Mouse (Mus musculus) heart, adult 2 months (tissue): ENCODE measurements around the gene Myt1. TPM values are rescaled to one million over a fixed set of nuclear protein-coding genes. Genes with fewer than 3 reads are reported as not detected.

Experiments
- DNase-seq, 2 experiments: peaks; one replicate each; pipeline ENCODE4 v3.0.0; 2021
- H3K27ac ChIP-seq: fragments of 200-600 bp; 2 replicates; pipeline ENCODE4 v1.8.1; 2022
- H3K27me3 ChIP-seq: fragments of 200-500 bp; 2 replicates; pipeline ENCODE4 v1.6.1; 2012; ENCODE audit warnings: mild to moderate bottlenecking, low read length, inconsistent platforms, mixed read lengths; ENCODE audit not compliant: control insufficient read depth, insufficient read depth
- H3K36me3 ChIP-seq: fragments of 200-500 bp; 2 replicates; pipeline ENCODE4 v1.6.1; 2012; ENCODE audit warnings: low read length, inconsistent platforms; ENCODE audit not compliant: control insufficient read depth, insufficient read depth
- H3K4me1 ChIP-seq: fragments of 200-500 bp; 2 replicates; pipeline ENCODE4 v1.6.1; 2011; ENCODE audit warnings: low read length; ENCODE audit not compliant: control insufficient read depth, insufficient read depth
- H3K4me3 ChIP-seq: fragments of 200-600 bp; 2 replicates; pipeline ENCODE4 v1.8.1; 2022
- H3K79me2 ChIP-seq: fragments of 200-500 bp; replicated peaks from 2 replicates; pipeline ENCODE4 v1.6.1; 2012; ENCODE audit warnings: mild to moderate bottlenecking, inconsistent platforms, low read length, moderate library complexity, mixed read lengths; ENCODE audit not compliant: control insufficient read depth, insufficient read depth
- H3K9ac ChIP-seq: fragments of 200-500 bp; 2 replicates; pipeline ENCODE4 v1.6.1; 2012; ENCODE audit warnings: low read depth, mild to moderate bottlenecking, control low read depth, inconsistent platforms, low read length, mixed read lengths
- CTCF ChIP-seq: fragments of 200-600 bp; IDR thresholded peaks from 2 replicates; pipeline ENCODE4 v1.8.1; 2022; ENCODE audit warnings: antibody characterized with exemption, mild to moderate bottlenecking, moderate library complexity
- EP300 ChIP-seq: fragments of 200-500 bp; IDR thresholded peaks from 2 replicates; pipeline ENCODE4 v1.6.1; 2011; ENCODE audit warnings: low read depth, low read length, control low read depth; ENCODE audit not compliant: insufficient read depth
- POLR2A ChIP-seq: fragments of 200-500 bp; IDR thresholded peaks from 2 replicates; pipeline ENCODE4 v1.6.1; 2011; ENCODE audit warnings: mild to moderate bottlenecking, low read depth, low read length, control low read depth; ENCODE audit not compliant: insufficient read depth
- WGBS: fragments of 180-500 bp; shearing (Covaris S2); methylation state at CpG from one replicate; pipeline ENCODE4 v1.1.7; 2018; 5-methylcytosine and 5-hydroxymethylcytosine counted together
- intact Hi-C: fragments of 180-260 bp; cut with DNase I; formaldehyde crosslinking; loops from one replicate; pipeline ENCODE4 v1.15.1; 2025
- long read RNA-seq: library from polyadenylated mRNA; stranded (forward); transcript quantifications from one replicate; pipeline ENCODE4 v2.0.0, GENCODE M21; 2021
- polyA plus RNA-seq: library from polyadenylated mRNA; depleted of rRNA; stranded (reverse); fragments of >200 nt; gene quantifications from 2 replicates; pipeline ENCODE4 v1.2.3, GENCODE M21; 2012; rRNA removed
- total RNA-seq, 2 experiments: library from RNA; stranded (reverse); gene quantifications; 2 replicates each; pipeline ENCODE4 v1.2.3; 2021

Gene Myt1
- total RNA-seq (not detected), polyA plus RNA-seq (0.02 TPM in 1 of 2 replicates, not detected in the other)
- long read RNA-seq: 0 reads

DNA sequence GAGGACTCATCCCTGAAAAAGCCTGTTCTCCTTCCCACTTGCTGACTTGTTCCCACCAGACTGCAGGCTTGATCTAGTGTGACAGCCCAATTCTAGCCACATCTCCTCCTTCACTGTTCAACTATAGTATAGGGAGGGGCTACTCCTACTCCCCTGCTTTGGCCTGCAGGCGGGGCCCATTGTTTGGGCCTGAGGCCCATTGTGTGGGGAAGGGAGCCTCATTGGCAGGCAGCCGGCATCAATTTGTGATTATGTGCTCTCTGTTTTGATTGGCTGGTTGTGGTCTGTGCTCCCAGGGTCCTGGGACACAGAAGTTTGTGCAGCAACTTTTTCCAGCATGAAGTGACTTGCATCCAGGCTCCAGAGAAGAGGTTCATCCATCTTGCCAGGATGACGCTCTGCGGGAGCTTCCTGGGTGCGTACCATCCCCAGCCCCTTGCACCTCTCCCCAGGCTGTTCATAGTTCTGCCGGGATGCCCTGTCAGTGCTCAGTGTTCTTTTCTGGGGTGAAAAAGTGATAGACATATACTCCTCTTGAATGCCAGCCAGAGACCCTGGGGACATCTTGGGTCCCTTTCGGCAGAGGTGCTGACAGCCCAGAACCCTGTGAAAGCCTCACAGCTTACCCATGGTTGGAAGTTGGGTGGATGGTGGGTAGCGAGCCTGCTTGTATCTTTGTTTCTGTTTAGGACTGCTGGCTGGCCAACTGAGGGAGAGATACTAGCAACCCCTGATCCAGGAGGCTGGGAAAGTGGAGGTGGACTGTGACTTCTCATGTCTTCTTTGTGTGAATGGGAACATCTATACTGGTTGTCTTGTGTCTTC is at the start of gene Myt1:
Gene Myt1 (plus strand): TSS at position 327 of the 825 bp plus-strand sequence.
- H3K9ac ChIP-seq: no peak within 1 kb of the TSS
- H3K4me1 ChIP-seq: no peaks in the 10 kb centered on the region
- H3K27me3 ChIP-seq: no peaks in the 10 kb centered on the region
- H3K27ac ChIP-seq: no peak within 1 kb of the TSS
- no peak for DNase-seq
- H3K36me3 ChIP-seq: no peaks in the 10 kb centered on the region
- WGBS: 53% methylated on average over 8 of the region's 8 CpGs
- no peak for TF ChIP-seq POLR2A
- TF ChIP-seq EP300: no peak
- no peak for TF ChIP-seq CTCF
- no peaks in the 10 kb centered on the region for H3K79me2 ChIP-seq
- no peak within 1 kb of the TSS for H3K4me3 ChIP-seq
- intact Hi-C loops: no loop called here

DNA sequence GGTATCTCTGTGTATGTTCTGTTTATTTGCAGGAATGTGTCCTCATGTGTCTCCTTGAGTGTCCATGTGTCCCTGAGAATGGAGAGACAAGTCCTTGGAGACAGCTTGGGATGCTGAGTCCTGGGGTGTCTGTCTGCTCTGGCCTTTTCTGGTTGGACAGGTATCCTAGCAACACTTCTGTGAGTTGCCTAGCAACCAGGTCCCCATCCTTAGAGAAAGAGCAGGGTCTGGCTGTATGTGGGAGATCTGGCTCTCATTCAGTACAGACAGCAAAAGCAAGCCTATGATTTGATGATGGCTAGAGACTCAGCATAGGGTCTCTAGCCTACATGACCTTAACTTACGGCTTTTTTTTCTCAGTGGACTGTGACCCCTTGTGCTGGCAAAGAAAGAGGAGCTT is 49.4 kb upstream of the Myt1 start:
- no peak for DNase-seq
- no peaks in the 10 kb centered on the region for H3K27me3 ChIP-seq
- H3K9ac ChIP-seq: no peak overlapping the region
- intact Hi-C loops: no loop called here
- H3K27ac ChIP-seq: no peak overlapping the region
- no peaks in the 10 kb centered on the region for H3K36me3 ChIP-seq
- 94% methylated on average over 1 of the region's 1 CpGs for WGBS
- no peaks in the 10 kb centered on the region for H3K4me1 ChIP-seq
- H3K4me3 ChIP-seq: no peak overlapping the region
- no peaks in the 10 kb centered on the region for H3K79me2 ChIP-seq
- TF ChIP-seq EP300 (no peak), POLR2A (no peak), CTCF (no peak)

DNA sequence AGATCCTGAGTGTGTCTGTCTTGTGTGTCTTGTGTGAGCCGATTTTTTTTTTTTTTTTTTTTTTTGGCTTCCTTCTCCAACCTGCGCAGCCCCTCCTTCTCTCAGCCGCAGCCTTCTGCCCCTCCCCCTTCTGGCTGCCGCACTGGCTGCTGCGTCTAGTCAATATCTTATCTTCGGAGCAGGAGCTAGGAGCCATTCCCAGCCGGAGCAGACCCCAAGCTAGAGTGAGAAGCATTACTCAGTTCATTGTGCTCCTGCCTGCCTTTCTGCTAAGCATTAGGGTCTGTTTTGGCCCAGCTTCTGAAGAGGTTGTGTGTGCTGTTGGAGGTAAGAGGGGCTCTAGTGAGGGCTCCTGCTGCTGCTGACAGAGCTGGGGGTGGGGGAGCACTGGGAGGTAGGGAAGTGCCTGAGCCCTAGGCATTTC is 48.2 kb upstream of the Myt1 start, which contains the start of gene Oprl1:
Gene Oprl1 (plus strand): TSS at position 114 of the 424 bp plus-strand sequence.
- Histone ChIP-seq H3K4me3 (no peak within 1 kb of the TSS), H3K36me3 (no peaks in the 10 kb centered on the region), H3K9ac (no peak within 1 kb of the TSS), H3K27ac (no peak within 1 kb of the TSS), H3K79me2 (no peaks in the 10 kb centered on the region), H3K4me1 (no peaks in the 10 kb centered on the region), H3K27me3 (no peaks in the 10 kb centered on the region)
- DNase-seq: no peak
- WGBS: 3% methylated on average over 7 of the region's 7 CpGs
- TF ChIP-seq EP300: no peak
- no peak for TF ChIP-seq CTCF
- TF ChIP-seq POLR2A: no peak
- intact Hi-C loops: no loop called here

DNA sequence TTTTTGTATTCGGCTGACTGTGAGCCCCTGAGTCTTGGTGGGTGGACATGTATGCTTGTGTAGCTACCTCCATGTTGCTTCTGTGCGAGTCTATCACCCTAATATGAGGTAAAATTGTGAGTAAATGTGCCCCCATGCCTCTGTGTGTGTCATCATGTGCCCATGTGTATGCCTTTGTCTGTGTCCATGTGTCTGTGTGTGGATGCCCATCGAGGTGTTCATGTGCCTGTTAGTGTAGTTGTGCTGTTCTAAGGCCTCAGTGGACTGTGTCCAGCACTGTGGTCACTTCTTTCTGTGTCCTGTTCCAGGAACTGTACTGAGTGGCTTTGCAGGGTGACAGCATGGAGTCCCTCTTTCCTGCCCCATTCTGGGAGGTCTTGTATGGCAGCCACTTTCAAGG is 47.8 kb upstream of the Myt1 start:
- no peak overlapping the region for H3K27ac ChIP-seq
- no peaks in the 10 kb centered on the region for H3K4me1 ChIP-seq
- H3K4me3 ChIP-seq: no peak overlapping the region
- H3K79me2 ChIP-seq: no peaks in the 10 kb centered on the region
- H3K36me3 ChIP-seq: no peaks in the 10 kb centered on the region
- H3K9ac ChIP-seq: no peak overlapping the region
- no peaks in the 10 kb centered on the region for H3K27me3 ChIP-seq
- DNase-seq: no peak
- intact Hi-C loops: no loop called here
- TF ChIP-seq CTCF: no peak
- no peak for TF ChIP-seq EP300
- TF ChIP-seq POLR2A: no peak
- 61% methylated on average over 3 of the region's 3 CpGs for WGBS

DNA sequence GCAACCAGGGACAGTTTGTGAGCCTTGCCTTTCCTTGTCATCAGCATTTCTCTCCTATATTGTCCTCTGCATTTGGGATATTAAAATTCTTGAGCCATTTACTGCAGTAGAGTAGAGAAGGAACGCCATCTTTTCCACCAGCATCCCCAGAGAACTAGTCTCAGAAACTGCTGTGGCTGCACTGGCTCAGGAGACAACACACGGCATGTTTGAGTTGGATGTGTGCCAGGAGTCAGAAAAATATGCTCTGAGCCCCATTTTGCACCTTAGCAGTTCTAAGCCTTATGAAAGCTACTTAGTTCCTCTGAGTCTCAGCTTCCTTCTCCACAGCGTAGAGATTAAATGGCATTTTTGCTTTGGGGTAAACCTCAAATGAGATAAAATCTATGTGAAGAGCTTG is 46.1 kb upstream of the Myt1 start:
- intact Hi-C loops: no loop called here
- H3K9ac ChIP-seq: no peak overlapping the region
- WGBS: 34% methylated on average over 3 of the region's 3 CpGs

DNA sequence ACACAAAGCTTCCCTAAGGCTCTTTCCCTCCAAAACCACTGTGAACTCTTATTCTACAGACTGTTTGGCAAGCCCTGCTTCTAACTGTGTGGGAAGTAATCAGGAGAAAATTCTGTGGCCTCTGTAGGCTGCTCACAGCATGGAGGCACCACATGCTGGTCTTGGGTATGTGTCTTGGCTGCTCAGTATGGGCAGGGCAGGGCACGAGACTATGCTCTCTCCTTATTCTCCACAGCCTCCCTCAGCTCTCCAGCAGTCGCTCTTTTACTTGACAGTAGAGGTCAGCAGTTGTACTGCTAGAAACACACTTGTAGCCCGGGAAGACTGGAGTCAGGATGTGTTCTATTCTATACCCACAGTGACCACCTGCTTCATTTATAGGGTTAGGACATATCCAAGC is 43.1 kb upstream of the Myt1 start:
- 30% methylated on average over 3 of the region's 3 CpGs for WGBS
- H3K79me2 ChIP-seq: no peaks in the 10 kb centered on the region
- no peaks in the 10 kb centered on the region for H3K4me1 ChIP-seq
- no peaks in the 10 kb centered on the region for H3K27me3 ChIP-seq
- DNase-seq: no peak
- H3K36me3 ChIP-seq: no peaks in the 10 kb centered on the region
- no peak overlapping the region for H3K4me3 ChIP-seq
- H3K9ac ChIP-seq: no peak overlapping the region
- intact Hi-C loops: no loop called here
- no peak for TF ChIP-seq EP300
- no peak for TF ChIP-seq CTCF
- no peak for TF ChIP-seq POLR2A
- no peak overlapping the region for H3K27ac ChIP-seq

More for the DNA sequence above, 46.1 kb upstream of the Myt1 start:
- no peaks in the 10 kb centered on the region for H3K79me2 ChIP-seq
- no peak overlapping the region for H3K27ac ChIP-seq
- H3K4me1 ChIP-seq: no peaks in the 10 kb centered on the region
- DNase-seq: no peak
- no peak for TF ChIP-seq POLR2A
- TF ChIP-seq CTCF: no peak
- no peak for TF ChIP-seq EP300
- no peak overlapping the region for H3K4me3 ChIP-seq
- H3K36me3 ChIP-seq: no peaks in the 10 kb centered on the region
- H3K27me3 ChIP-seq: no peaks in the 10 kb centered on the region
